Comparison of ENCODE assay signal across 11 mouse cellular contexts in the genomic region with DNA sequence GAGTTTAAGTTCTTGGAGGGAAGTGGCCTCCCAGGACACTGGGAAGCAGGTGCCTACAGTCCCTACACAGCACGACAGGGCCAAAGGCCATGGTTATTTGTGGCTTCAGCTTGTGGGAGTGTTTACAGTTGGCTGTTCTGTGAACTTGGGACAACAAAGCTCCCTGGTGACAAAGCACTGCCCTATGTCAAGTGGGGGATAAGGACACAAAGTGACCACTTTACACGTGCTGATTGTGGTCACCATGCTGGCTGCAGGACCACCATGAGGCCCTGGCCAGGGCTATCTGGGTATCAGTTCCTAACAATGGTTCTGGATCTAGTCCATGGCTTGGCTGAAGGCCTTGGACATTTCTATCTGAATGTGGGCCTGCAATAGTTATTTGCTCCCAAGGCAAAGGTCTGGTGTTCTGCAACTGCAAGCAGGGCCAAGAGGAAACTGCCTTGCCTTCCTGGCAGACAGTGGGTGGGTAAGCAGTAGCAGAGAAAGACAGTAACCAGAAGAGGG. TPM values are rescaled to one million over a fixed set of nuclear protein-coding genes. Genes with fewer than 3 reads are reported as not detected.
A peak's percentile ranks its signal among the peaks of the same experiment; 100 is the strongest.
DNase-seq lines count a peak whose midpoint lies in the region; ATAC-seq and TF ChIP-seq lines count a peak whose summit lies in the region.
"Had no signal": no experiment of that assay in that cellular context is flagged by ENCODE, and none has a peak within 500 bp of the region (broad histone marks: within the 10 kb centered on the region; RNA-seq: fewer than 3 reads in every experiment).

No protein-coding gene starts in this region.

- no peak for TF ChIP-seq CTCF in liver, postnatal 0 days (IDR thresholded peaks at IDR 0.05; ENCODE audit: low read depth)

- H3K4me2 ChIP-seq in liver, postnatal 0 days (ENCODE audit: low read depth, low read length), result no peak overlapping the region
- H3K4me2 ChIP-seq in forebrain, embryonic 11.5 days (ENCODE audit: low read depth, low read length, severe bottlenecking), result no peak overlapping the region
- H3K4me2 ChIP-seq: embryonic facial prominence, embryonic 15.5 days had no signal

- H3K4me3 ChIP-seq in liver, postnatal 0 days (ENCODE audit: low read depth, low read length), result no peak overlapping the region
- H3K4me3 ChIP-seq in forebrain, embryonic 11.5 days (ENCODE audit: low read depth, low read length), result no peak overlapping the region
- H3K4me3 ChIP-seq: embryonic facial prominence, embryonic 15.5 days had no signal

- no peaks in the 10 kb centered on the region for H3K27me3 ChIP-seq in liver, postnatal 0 days (ENCODE audit: insufficient read depth, low read length)
- H3K27me3 ChIP-seq in forebrain, embryonic 11.5 days (ENCODE audit: control insufficient read depth, insufficient read depth, low read length), result no peaks in the 10 kb centered on the region
- H3K27me3 ChIP-seq: embryonic facial prominence, embryonic 15.5 days had no signal

- peaks cover 22% of the 10 kb centered on the region for H3K4me1 ChIP-seq in liver, postnatal 0 days (ENCODE audit: insufficient read depth)
- no peaks in the 10 kb centered on the region; the same call in 1 of the 2 replicates for H3K4me1 ChIP-seq in forebrain, embryonic 11.5 days (replicated peaks; ENCODE audit: control insufficient read depth, insufficient read depth, low read length)

- peak overlapping the region; percentile 79 for H3K27ac ChIP-seq in liver, postnatal 0 days (ENCODE audit: low read depth)
- no peak overlapping the region for H3K27ac ChIP-seq in forebrain, embryonic 11.5 days (ENCODE audit: low read depth, low read length)
- H3K27ac ChIP-seq: embryonic facial prominence, embryonic 15.5 days; macrophage had no signal

- no peak overlapping the region for H3K9ac ChIP-seq in liver, postnatal 0 days (replicated peaks)
- H3K9ac ChIP-seq in forebrain, embryonic 11.5 days (ENCODE audit: low read length), result no peak overlapping the region
- H3K9ac ChIP-seq: embryonic facial prominence, embryonic 15.5 days had no signal

- peak; percentile 57; the same call in 1 of the 2 replicates for TF ChIP-seq EP300 in liver, postnatal 0 days (IDR thresholded peaks at IDR 0.05; ENCODE audit: low read depth)

- ATAC-seq in liver, postnatal 0 days, result peak; percentile 68
- ATAC-seq in forebrain, embryonic 11.5 days (replicated peaks; ENCODE audit: low FRiP score), result no peak

- intact Hi-C loops in heart, postnatal 10 days (cut with DNase I), result no loop called here

- WGBS in liver, postnatal 0 days (ENCODE audit: insufficient replicate concordance), result 28% methylated on average over 2 of the region's 2 CpGs
- 67% methylated on average over 2 of the region's 2 CpGs for WGBS in forebrain, embryonic 11.5 days

- peak; percentile 69 for DNase-seq in adrenal gland, postnatal 10 days
- DNase-seq in adrenal gland, postnatal 25 days, result no peak
- DNase-seq in adipocyte (ENCODE audit: low spot score), result peak; percentile 93
- DNase-seq in heart, postnatal 10 days, result peak; percentile 82 to 88
- DNase-seq in liver, postnatal 0 days, result peak; percentile 38
- DNase-seq in forebrain, embryonic 11.5 days (ENCODE audit: low spot score), result no peak
- no peak for DNase-seq in layer of hippocampus, postnatal 36 days
- no peak for DNase-seq in urinary bladder, adult 18-20 months (ENCODE audit: low spot score in 2 of 2)
- DNase-seq: layer of hippocampus, adult 9-11 months had no signal

- peaks cover 15% of the 10 kb centered on the region for H3K36me3 ChIP-seq in liver, postnatal 0 days (replicated peaks; ENCODE audit: insufficient read depth, low read length)
- H3K36me3 ChIP-seq in forebrain, embryonic 11.5 days (ENCODE audit: control insufficient read depth, insufficient read depth, low read length), result peaks cover 6% of the 10 kb centered on the region; the same call in 1 of the 2 replicates

- no peaks in the 10 kb centered on the region for H3K9me3 ChIP-seq in liver, postnatal 0 days (ENCODE audit: low read length)
- no peaks in the 10 kb centered on the region for H3K9me3 ChIP-seq in forebrain, embryonic 11.5 days (ENCODE audit: control insufficient read depth, low read length)
- H3K9me3 ChIP-seq: embryonic facial prominence, embryonic 15.5 days had no signal

RNA-seq across cellular contexts. Expression of a gene that starts 8.5 kb away (rescaled TPM):
- total RNA-seq in adrenal gland, postnatal 10 days (2021), result under 1 TPM in 1 of 2 experiments, not detected in 1; 0.36 TPM
- not detected in 2 replicates for total RNA-seq in adrenal gland, postnatal 25 days (2021)
- total RNA-seq in heart, postnatal 10 days (2021), result under 1 TPM; 0.25 to 0.41 TPM
- polyA plus RNA-seq in liver, postnatal 0 days (2015; fragmentation: Nextera tagmentation; extraction: Ambion mirVana), result 0.08 and 0.19 TPM in 2 replicates
- polyA plus RNA-seq in forebrain, embryonic 11.5 days (2014; fragmentation: Nextera tagmentation; extraction: Ambion mirVana), result not detected in 2 replicates
- under 1 TPM in 1 of 2 experiments, not detected in 1; 0.22 TPM for total RNA-seq in layer of hippocampus, postnatal 36 days (2021)
- polyA plus RNA-seq: macrophage had no signal

RNA-seq across cellular contexts. Expression of a gene that starts 26.2 kb away (rescaled TPM):
- total RNA-seq in adrenal gland, postnatal 10 days (2021), result 100 to 1,000 TPM; 116 to 127 TPM
- total RNA-seq in adrenal gland, postnatal 25 days (2021), result 92.3 and 112 TPM in 2 replicates
- 10 to 100 TPM; 89.5 to 93.7 TPM for total RNA-seq in heart, postnatal 10 days (2021)
- polyA plus RNA-seq in liver, postnatal 0 days (2015; fragmentation: Nextera tagmentation; extraction: Ambion mirVana), result 43.6 and 46.4 TPM in 2 replicates
- polyA plus RNA-seq in forebrain, embryonic 11.5 days (2014; fragmentation: Nextera tagmentation; extraction: Ambion mirVana), result 41.5 and 50.8 TPM in 2 replicates
- 10 to 100 TPM; 56.1 to 56.8 TPM for total RNA-seq in layer of hippocampus, postnatal 36 days (2021)

RNA-seq across cellular contexts. Expression of a gene that starts 43.0 kb away (rescaled TPM):
- 10 to 100 TPM; 53.0 to 66.0 TPM for total RNA-seq in adrenal gland, postnatal 10 days (2021)
- total RNA-seq in adrenal gland, postnatal 25 days (2021), result 21.9 and 24.0 TPM in 2 replicates
- total RNA-seq in heart, postnatal 10 days (2021), result 10 to 100 TPM; 43.3 to 44.7 TPM
- 3.7 and 3.8 TPM in 2 replicates for polyA plus RNA-seq in liver, postnatal 0 days (2015; fragmentation: Nextera tagmentation; extraction: Ambion mirVana)
- polyA plus RNA-seq in forebrain, embryonic 11.5 days (2014; fragmentation: Nextera tagmentation; extraction: Ambion mirVana), result 21.3 and 22.9 TPM in 2 replicates
- total RNA-seq in layer of hippocampus, postnatal 36 days (2021), result 10 to 100 TPM; 14.3 to 15.4 TPM

RNA-seq across cellular contexts. Expression of a gene that starts 49.3 kb away (rescaled TPM):
- total RNA-seq in adrenal gland, postnatal 10 days (2021), result 10 to 100 TPM; 10.8 to 13.6 TPM
- total RNA-seq in adrenal gland, postnatal 25 days (2021), result 22.6 and 28.9 TPM in 2 replicates
- 10 to 100 TPM; 19.1 to 22.9 TPM for total RNA-seq in heart, postnatal 10 days (2021)
- 3.0 TPM in 2 replicates for polyA plus RNA-seq in liver, postnatal 0 days (2015; fragmentation: Nextera tagmentation; extraction: Ambion mirVana)
- 14.6 and 15.0 TPM in 2 replicates for polyA plus RNA-seq in forebrain, embryonic 11.5 days (2014; fragmentation: Nextera tagmentation; extraction: Ambion mirVana)
- total RNA-seq in layer of hippocampus, postnatal 36 days (2021), result 10 to 100 TPM; 21.2 to 24.1 TPM

Comparison
In these comparisons a context has a peak if more than half of its experiments do, and no peak if none do; other contexts are left out.
1. DNase-seq: peak in adrenal gland, postnatal 10 days (single experiment), adipocyte (single experiment), heart, postnatal 10 days (2 of 2) and liver, postnatal 0 days (single experiment); none in adrenal gland, postnatal 25 days (single experiment), forebrain, embryonic 11.5 days (single experiment), layer of hippocampus, postnatal 36 days (0 of 2) and urinary bladder, adult 18-20 months (0 of 2).